Mouse (Mus musculus) kidney, adult 8-10 months (tissue): ENCODE measurements around the gene Card19.

Source experiments
- DNase-seq, 2 experiments: peaks; one replicate each; pipeline ENCODE4 v3.0.0; 2022

Card19 gene

GRCm38 (mm10) chr13:49169448-49170207 lies 46.2 kb downstream of the Card19 start:
- DNase-seq: peak; percentile 93 to 98

GRCm38 (mm10) chr13:49167081-49167480 lies 48.8 kb downstream of the Card19 start:
- DNase-seq: no peak

GRCm38 (mm10) chr13:49163645-49164044 lies 52.2 kb downstream of the Card19 start:
- no peak for DNase-seq

- DNase-seq: no peak
Observed at GRCm38 (mm10) chr13:49162722-49163121, 53.1 kb downstream of the Card19 start.

GRCm38 (mm10) chr13:49161236-49161635 lies 54.6 kb downstream of the Card19 start:
- DNase-seq: no peak

- DNase-seq: peak; percentile 40 to 43
Observed at GRCm38 (mm10) chr13:49158040-49158713, 57.7 kb downstream of the Card19 start.

- no peak for DNase-seq
Observed at GRCm38 (mm10) chr13:49156645-49157044, 59.2 kb downstream of the Card19 start.

- peak; percentile 45 to 49 for DNase-seq
Observed at GRCm38 (mm10) chr13:49154621-49155020, 61.2 kb downstream of the Card19 start.

- DNase-seq: peak in 1 of 2 experiments; percentile 16
Observed at GRCm38 (mm10) chr13:49154028-49154427, 61.8 kb downstream of the Card19 start.
